Mouse (Mus musculus): Measurements from ENCODE around the gene Crkl.
A peak's percentile ranks its signal among the peaks of the same experiment; 100 is the strongest.

The Crkl gene

DNA sequence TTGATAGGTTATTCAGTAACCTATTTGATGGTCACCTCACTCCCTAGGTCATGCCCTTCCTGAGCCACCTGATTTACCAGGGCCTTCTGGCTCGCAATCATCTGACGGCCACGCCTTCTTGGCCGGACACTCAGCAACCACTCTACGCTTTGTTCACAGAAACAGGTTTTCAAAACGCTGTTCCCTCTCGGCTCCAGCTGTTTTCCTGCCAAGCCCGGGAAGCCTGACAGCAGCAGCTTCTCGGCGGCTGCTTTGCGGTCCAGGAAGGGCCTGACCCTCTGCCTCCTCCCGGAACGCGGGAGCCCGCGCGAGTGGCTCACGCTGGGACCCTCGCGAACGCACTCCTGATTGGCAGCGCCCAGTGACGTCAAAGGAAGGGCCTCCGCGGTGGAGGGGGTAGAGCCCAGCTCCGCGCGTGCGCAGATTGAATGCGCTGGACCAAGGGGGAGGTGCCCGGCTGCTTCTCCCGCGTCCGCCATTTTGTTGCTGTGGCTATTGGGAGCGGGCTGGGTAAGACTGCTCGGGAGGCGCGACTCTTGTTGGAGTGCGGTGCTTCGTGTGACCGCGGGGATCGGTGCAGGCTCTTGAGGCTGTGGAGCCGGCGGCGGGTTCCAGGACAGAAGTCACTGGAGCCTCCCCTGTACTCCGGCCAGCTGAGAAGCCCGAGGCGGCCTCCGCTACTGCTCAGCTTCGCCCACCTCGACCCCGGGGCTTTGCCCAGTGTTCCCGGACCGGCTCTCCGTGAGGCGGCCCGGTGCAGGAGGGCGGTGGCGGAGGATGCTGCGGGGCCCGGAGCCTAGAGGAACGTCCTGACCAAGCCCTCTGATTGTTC, at the start of gene Crkl:
Crkl (plus strand) TSS at position 447 of the 832 bp plus-strand sequence.
- DNase-seq (ENCODE audit: low spot score), result peak; percentile 90

- DNase-seq (ENCODE audit: low spot score), result no peak
Measured at GRCm38 (mm10) chr16:17402855-17403254, 48.9 kb upstream of the Crkl start.

GRCm38 (mm10) chr16:17405271-17405696, 46.5 kb upstream of the Crkl start:
- peak; percentile 44 for DNase-seq (ENCODE audit: low spot score)

- DNase-seq (ENCODE audit: low spot score), result peak; percentile 97
Measured at GRCm38 (mm10) chr16:17405736-17406443, 45.9 kb upstream of the Crkl start, which contains the start of the genes Snap29 and Pi4ka. Gene Snap29, plus strand, starts transcription at chr16:17405986. Gene Pi4ka, minus strand, starts transcription at chr16:17406314.

DNA sequence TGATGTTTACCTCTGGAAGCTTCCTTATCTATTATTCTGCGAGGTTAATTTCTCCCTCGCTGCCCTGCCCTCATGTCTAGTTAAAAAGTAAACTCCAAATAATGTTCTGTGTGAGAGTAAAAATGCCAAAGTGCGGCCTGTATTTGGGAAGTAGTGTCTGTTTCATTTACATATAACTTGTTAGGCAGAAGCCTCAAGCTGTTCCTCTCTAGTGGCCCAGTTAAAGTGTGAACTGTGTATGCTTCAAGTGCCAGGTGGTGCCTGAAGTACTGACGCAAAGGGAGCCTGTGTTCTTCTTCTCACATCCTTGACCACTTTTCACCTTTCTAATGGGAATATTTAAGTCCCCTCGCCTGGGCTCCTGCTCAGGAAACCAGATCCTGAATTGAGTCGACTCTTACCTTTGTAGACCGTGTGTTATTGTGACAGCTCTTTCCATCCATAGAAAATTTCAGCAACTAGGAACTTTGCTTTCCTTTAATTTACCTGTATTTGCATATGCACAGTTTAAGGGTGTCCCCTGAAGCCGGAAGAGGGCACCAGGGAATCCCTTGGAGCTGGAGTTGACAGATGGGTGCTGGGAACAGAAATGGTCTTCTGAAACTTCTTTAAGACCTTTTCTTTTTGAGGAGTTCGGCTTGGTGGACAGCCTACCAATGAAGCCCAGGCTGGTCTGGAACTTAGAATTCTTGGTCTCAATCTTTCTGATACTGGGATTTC, 45.1 kb upstream of the Crkl start:
- no peak for DNase-seq (ENCODE audit: low spot score)

GRCm38 (mm10) chr16:17409046-17409445, 42.7 kb upstream of the Crkl start:
- no peak for DNase-seq (ENCODE audit: low spot score)

GRCm38 (mm10) chr16:17410209-17410608, 41.6 kb upstream of the Crkl start:
- DNase-seq (ENCODE audit: low spot score), result no peak

DNA sequence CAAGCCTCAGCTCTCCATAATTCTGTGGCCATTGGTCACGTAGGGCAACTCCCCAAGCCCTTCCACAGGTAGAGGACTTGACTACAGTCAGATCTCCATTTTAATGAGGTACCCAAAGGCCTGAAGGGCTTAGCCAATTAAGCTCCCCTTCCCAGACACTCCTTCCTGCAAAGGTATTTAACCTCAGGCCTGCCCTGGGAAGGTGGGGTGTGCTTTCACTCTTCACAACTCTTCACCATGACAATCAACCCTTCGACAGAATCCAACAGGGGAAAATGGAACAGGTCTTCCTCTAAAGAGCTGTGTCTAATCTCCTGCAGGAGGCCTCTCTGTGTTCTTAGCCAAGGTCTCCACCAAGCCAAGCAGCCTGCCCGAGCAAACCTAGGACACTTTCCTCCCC, 28.8 kb upstream of the Crkl start:
- no peak for DNase-seq (ENCODE audit: low spot score)

DNA sequence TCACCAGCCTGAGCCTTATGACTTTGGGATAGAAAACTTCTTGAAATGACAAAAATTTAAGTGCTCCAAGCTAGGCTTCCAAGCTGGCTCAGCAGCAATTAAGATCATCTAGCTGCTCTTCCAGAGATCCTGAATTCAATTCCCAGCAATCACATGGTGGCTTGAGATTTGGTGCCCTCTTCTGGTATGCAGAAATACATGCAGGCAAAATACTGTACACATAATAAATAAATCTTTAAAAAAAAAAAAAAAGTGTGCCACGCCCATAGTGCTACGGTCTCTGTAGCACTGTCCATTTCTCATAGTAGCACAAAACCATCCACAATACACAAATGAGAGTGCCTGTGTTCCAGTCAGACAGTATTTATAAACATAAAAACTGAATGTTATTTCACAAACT, 19.2 kb upstream of the Crkl start:
- DNase-seq (ENCODE audit: low spot score), result no peak

- no peak for DNase-seq (ENCODE audit: low spot score)
Measured at GRCm38 (mm10) chr16:17452373-17452715, 557 bp downstream of the Crkl start.

DNA sequence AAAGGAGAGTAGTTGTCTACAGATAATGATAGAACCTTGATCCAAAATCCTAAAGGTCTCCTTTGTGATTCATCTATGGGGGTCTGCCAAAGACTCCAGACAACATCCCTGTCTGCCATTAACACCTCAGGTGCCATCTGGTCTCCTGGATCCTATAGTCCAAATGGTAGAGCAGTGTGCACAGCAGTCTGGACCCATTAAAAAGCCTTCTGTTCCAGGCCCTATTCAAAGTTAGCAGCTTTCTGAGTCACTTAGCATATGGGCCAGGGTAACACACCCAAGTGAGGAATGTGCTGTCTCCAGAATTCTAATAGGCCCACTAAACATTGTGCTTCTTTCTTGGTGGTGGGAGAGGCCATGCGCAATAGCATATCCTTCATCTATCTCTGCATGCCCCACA, 5.1 kb downstream of the Crkl start:
- no peak for DNase-seq (ENCODE audit: low spot score)

DNA sequence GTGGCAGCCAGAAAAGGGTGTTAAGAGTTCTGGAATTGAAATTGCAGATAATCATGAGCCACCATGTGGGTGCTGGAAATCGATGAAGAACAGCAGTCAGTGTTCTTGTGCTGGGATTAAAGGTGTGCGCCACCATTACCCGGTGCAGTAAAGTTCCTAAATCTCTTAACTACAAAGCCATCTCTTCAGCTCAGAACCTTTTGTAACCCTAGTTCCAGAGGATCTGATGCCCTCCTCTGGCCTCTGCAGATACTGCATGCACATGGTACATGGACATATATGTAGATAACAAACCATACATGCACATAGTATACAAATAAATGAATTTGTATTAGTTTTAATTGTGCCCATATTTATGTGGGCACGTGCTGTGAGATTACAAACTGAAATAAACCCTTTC, 8.5 kb downstream of the Crkl start:
- DNase-seq (ENCODE audit: low spot score), result no peak

DNA sequence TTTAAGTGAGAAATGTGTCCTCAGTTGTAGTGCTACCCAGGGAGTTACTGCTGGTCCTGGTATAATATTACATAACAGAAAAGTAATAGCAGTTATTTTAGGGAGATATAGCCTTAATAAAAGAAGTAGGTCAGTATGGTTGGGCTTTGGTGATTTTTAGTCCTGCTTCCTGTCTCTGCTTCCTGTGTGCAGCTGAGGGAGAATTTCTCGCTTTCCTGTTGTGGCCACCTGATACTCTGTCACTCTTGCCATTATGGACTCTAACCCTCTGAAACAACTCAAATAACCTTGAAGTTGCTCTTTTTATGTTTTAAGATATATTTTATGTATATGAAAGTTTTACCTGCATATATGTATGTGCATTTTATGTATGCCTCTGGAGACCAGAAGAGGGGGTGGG, 9.8 kb downstream of the Crkl start:
- no peak for DNase-seq (ENCODE audit: low spot score)

DNA sequence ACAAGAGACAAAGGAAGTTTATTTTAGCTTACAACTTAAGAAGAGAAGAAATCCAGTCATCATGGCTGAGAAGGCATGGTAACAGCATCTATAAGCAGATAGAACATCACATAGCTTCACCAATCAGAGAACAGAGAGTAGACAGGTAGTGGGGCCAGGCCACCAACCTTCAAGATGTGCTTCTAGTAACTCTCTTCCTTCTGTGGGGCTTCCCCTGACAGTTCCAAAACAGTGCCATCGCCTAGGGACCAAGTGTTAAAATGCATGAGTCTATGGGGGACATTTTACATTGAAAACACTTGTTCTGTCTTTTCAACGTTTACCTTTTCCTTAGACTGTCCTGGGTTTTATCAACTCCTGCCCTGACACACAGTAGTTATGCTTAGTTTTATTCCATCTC, 11.4 kb downstream of the Crkl start:
- DNase-seq (ENCODE audit: low spot score), result no peak

DNA sequence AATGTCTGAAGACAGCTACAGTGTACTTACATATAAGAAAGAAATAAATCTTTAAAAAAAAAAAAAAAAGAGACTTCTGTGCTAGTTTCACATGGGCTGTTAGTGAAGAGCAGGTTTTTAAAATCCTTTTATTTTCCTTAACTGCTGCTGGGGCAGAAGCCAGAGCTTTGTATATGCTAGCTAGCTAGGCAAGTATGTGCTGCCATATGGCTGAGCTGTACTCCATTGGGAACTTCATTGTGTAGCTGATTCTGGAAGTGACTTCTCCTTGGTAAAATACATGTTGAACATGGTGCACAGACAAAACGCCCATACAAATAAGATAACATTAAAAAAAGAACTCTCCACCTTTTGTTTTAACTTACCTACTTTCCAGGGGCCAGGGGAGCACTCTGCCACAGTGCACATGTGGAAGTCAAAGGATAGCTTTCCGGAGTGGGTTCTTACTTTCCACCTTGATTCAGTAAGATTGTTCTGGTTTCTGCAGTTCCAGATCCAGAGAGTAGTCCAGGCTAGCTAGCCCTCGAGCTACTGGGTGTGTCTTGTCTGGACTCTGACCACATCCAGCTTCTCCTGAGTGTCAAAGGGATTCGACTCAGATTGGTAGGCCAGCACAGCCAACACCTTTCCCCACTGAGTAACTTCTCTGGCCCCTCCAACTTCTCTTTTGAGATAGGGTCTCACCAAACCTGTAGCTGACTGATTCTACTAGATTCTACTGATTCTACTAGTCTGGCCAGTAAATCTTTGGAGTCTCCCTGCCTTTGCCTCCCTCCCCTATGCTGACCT, 15.3 kb downstream of the Crkl start:
- DNase-seq (ENCODE audit: low spot score), result no peak

GRCm38 (mm10) chr16:17472498-17472897, 20.7 kb downstream of the Crkl start:
- DNase-seq (ENCODE audit: low spot score), result no peak

DNA sequence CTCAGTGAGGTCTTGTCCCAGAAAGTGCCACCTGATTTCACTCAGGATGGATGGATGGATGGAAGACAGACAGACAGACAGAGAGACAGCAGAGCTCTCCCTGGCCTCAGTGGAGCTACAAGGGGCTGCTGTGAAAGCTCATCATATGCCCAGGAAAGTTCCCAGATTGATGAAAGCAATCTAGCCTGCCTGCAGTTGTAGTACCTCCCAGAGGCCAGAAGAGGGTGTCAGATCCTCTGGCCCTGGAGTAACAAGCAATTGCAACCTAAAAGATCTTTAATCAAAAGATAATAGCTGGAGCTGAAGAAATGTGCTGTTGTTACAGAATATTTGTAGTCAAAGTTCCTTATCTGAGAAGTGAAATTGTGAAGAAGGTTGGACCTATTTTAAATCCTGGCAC, 22.3 kb downstream of the Crkl start:
- no peak for DNase-seq (ENCODE audit: low spot score)

DNA sequence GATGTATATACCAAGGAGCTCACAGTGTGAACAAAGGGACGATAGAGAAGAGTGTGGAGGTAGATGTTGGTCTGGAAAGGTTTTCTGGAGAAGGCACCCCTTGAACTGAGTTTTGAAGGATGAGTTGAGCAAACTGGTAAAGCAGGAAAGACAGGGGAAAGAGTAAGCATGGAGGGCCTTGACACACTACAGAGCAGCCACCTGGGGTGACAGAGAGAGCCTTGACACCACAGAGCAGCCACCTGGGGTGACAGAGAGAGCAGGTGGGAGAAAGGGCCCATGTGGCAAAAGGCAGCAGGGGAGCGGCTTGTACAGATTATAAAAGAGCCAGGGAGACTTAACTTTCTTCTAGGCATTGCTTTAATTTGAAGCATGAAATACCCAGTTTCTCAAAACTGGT, 23.0 kb downstream of the Crkl start:
- no peak for DNase-seq (ENCODE audit: low spot score)

GRCm38 (mm10) chr16:17475326-17475725, 23.5 kb downstream of the Crkl start:
- no peak for DNase-seq (ENCODE audit: low spot score)

DNA sequence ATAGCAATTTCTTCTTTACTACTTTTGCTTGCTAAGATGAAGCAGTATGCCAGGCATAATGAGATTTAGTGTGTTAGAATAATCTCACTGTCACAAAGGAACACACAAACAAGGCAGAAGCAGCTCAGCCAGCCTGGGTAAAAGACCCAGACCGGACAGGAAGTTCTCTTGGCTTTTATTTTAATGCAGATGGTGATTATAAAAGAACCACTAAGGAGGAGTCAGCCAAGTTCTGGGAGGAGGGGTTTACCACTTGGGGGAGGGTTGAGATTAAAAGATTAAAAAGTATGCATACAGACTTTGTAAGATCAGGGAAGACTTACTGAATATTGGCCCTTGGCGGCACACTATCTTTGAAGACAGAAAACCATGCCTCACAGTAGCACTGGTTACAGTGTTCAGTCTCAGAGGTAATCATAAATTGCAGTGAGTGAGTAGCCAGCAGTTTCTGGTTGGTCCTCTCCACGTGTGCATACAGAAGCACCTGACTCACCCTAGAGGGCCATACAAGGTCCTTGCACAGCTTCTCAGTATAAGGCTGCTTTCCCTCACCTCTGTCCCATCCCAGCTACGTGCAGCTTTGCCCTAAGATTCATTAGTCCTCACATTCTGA, 26.6 kb downstream of the Crkl start:
- DNase-seq (ENCODE audit: low spot score), result no peak

GRCm38 (mm10) chr16:17481465-17481864, 29.7 kb downstream of the Crkl start:
- DNase-seq (ENCODE audit: low spot score), result no peak

DNA sequence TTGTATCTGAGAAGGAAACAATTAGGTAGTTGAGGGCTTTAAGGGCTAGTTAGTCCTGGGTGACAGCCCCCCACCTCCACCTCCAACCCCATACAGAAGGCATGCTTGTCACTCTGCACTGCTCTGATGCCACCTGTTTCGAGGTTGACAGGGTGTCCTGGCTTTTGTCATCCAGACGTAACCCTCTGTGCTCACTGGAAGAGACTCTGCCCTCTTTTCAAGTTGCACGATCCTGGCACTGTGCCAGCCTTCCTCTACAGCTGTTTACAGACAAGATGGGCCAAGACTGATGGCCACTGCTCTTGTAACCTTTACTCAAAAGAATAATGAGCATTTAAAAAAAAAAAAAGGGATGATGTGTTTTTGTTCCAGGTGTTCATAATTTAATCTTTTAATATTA, 34.7 kb downstream of the Crkl start:
- DNase-seq (ENCODE audit: low spot score), result no peak
